Mouse (Mus musculus): ENCODE data around the gene Ttc41.

- no peak for TF ChIP-seq CTCF (IDR thresholded peaks at IDR 0.05; ENCODE audit: borderline replicate concordance, control insufficient read depth, extremely low read depth, insufficient read depth, low read length, poor library complexity)
- TF ChIP-seq POLR2A (IDR thresholded peaks at IDR 0.05; ENCODE audit: control insufficient read depth, extremely low read depth, insufficient read depth, low read length, poor library complexity), result no peak
Measured at GRCm38 (mm10) chr10:86807362-86807761, 101.8 kb downstream of the Ttc41 start.

Data from thymus, adult 2 months (tissue).